In the genomic region with DNA sequence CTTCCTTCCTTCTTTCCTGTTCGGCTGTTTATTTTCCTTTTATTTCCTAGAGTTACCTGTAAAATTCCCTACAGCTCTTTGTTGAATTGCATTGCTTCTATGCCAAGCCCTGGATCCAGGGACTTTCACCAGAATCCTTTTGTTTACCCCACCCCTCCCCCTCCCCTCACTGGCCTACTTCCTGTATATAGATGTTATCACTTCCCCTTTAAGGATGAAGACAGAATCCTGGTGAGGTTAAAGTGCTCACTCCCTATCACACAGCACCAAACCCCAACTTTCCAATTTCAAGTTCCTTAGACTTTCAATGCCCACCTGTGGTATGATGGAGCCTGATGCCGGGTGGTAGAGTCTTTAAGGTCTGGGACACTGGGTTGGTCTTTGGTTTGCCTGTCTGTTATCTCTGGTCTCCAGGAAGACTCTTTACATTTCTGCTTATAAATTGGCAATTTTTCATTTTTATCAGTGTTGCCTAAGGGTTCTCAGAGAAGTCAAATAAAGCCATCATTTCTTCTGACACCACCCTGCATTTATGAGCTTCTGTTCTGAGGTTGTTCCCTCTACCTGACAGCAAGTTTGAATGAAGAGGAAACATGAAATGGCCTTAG, we compare ENCODE assay signal across 21 mouse cellular contexts. TPM values are rescaled to one million over a fixed set of nuclear protein-coding genes. Genes with fewer than 3 reads are reported as not detected.
DNase-seq lines count a peak whose midpoint lies in the region; ATAC-seq and TF ChIP-seq lines count a peak whose summit lies in the region.
"Had no signal": no experiment of that assay in that cellular context is flagged by ENCODE, and none has a peak within 500 bp of the region (broad histone marks: within the 10 kb centered on the region; RNA-seq: fewer than 3 reads in every experiment).

No protein-coding gene starts in this region.

- no peak for DNase-seq in thymus, adult 2 months
- DNase-seq in thymus, postnatal 4 days = no peak
- DNase-seq in stomach, postnatal 0 days (ENCODE audit: low spot score) = no peak
- DNase-seq in right cerebral cortex, postnatal 25 days = no peak
- no peak for DNase-seq in heart, postnatal 25 days (ENCODE audit: low spot score)
- DNase-seq: cerebellum, adult 2 months; forebrain, postnatal 0 days; kidney, adult 11 months; kidney, postnatal 10 days; lung, adult 2 months; lung, postnatal 36 days; midbrain, embryonic 14.5 days had no signal

- TF ChIP-seq EP300 in stomach, postnatal 0 days (optimal IDR thresholded peaks at IDR 0.05) = no peak

- no peak overlapping the region for H3K27ac ChIP-seq in intestine, embryonic 16.5 days (ENCODE audit: low read length)
- H3K27ac ChIP-seq in intestine, embryonic 15.5 days = no peak overlapping the region
- H3K27ac ChIP-seq in thymus, adult 2 months (ENCODE audit: control insufficient read depth, insufficient read depth, low read length) = peak overlapping the region; percentile 67; the same call in 1 of the 2 replicates
- H3K27ac ChIP-seq in stomach, postnatal 0 days (replicated peaks) = no peak overlapping the region
- H3K27ac ChIP-seq: limb, embryonic 13.5 days; neural tube, embryonic 15.5 days had no signal

- TF ChIP-seq POLR2A in thymus, adult 2 months (IDR thresholded peaks at IDR 0.05; ENCODE audit: control insufficient read depth, extremely low read depth, insufficient read depth, low read length, poor library complexity) = no peak

- 0 out of 2 replicates have a peak, but pooled peaks cover 3% of the 10 kb centered on the region for H3K9me3 ChIP-seq in intestine, embryonic 16.5 days (ENCODE audit: control insufficient read depth, low read length)
- H3K9me3 ChIP-seq in intestine, embryonic 15.5 days = no peaks in the 10 kb centered on the region
- H3K9me3 ChIP-seq in stomach, postnatal 0 days (ENCODE audit: control insufficient read depth, low read length) = no peaks in the 10 kb centered on the region
- H3K9me3 ChIP-seq: neural tube, embryonic 15.5 days had no signal

- H3K4me1 ChIP-seq in intestine, embryonic 16.5 days (ENCODE audit: control insufficient read depth, insufficient read depth, low read length) = 0 out of 2 replicates have a peak, but pooled peaks cover 3% of the 10 kb centered on the region
- no peaks in the 10 kb centered on the region for H3K4me1 ChIP-seq in intestine, embryonic 15.5 days (replicated peaks)
- peaks cover 21% of the 10 kb centered on the region for H3K4me1 ChIP-seq in thymus, adult 2 months (replicated peaks; ENCODE audit: control insufficient read depth, insufficient read depth, low read length)
- no peaks in the 10 kb centered on the region for H3K4me1 ChIP-seq in stomach, postnatal 0 days (replicated peaks; ENCODE audit: control insufficient read depth, insufficient read depth)
- H3K4me1 ChIP-seq: limb, embryonic 13.5 days; neural tube, embryonic 15.5 days had no signal

- 82% methylated on average over 2 of the region's 2 CpGs for whole genome bisulfite sequencing in intestine, embryonic 16.5 days
- WGBS in intestine, embryonic 15.5 days = 66% methylated on average over 1 of the region's 2 CpGs
- WGBS in thymus, adult 2 months = 87% methylated on average over 2 of the region's 2 CpGs
- 74% methylated on average over 2 of the region's 2 CpGs for WGBS in stomach, postnatal 0 days

- H3K4me3 ChIP-seq in intestine, embryonic 16.5 days (ENCODE audit: low read length) = no peak overlapping the region
- no peak overlapping the region for H3K4me3 ChIP-seq in intestine, embryonic 15.5 days (replicated peaks)
- H3K4me3 ChIP-seq in thymus, adult 2 months (ENCODE audit: control insufficient read depth, insufficient read depth, low read length) = no peak overlapping the region
- no peak overlapping the region for H3K4me3 ChIP-seq in stomach, postnatal 0 days (ENCODE audit: low read depth, low read length)
- H3K4me3 ChIP-seq: erythroblast, embryonic 14.5 days; limb, embryonic 13.5 days; myocyte; neural tube, embryonic 15.5 days had no signal

- no peaks in the 10 kb centered on the region for H3K27me3 ChIP-seq in intestine, embryonic 16.5 days (replicated peaks; ENCODE audit: control insufficient read depth, insufficient read depth, low read length)
- no peaks in the 10 kb centered on the region for H3K27me3 ChIP-seq in intestine, embryonic 15.5 days (replicated peaks)
- no peaks in the 10 kb centered on the region for H3K27me3 ChIP-seq in thymus, adult 2 months (ENCODE audit: control insufficient read depth, insufficient read depth, low read length)
- no peaks in the 10 kb centered on the region for H3K27me3 ChIP-seq in stomach, postnatal 0 days (ENCODE audit: control insufficient read depth, insufficient read depth, low read length)
- H3K27me3 ChIP-seq: CH12.LX; limb, embryonic 13.5 days; neural tube, embryonic 15.5 days had no signal

- H3K4me2 ChIP-seq in intestine, embryonic 16.5 days (ENCODE audit: low read depth, low read length) = no peak overlapping the region
- no peak overlapping the region for H3K4me2 ChIP-seq in intestine, embryonic 15.5 days (replicated peaks)
- no peak overlapping the region for H3K4me2 ChIP-seq in stomach, postnatal 0 days (replicated peaks; ENCODE audit: low read depth)
- H3K4me2 ChIP-seq: limb, embryonic 13.5 days; neural tube, embryonic 15.5 days had no signal

- TF ChIP-seq CTCF in thymus, adult 2 months (IDR thresholded peaks at IDR 0.05; ENCODE audit: borderline replicate concordance, control insufficient read depth, extremely low read depth, insufficient read depth, low read length, poor library complexity) = no peak
- no peak for TF ChIP-seq CTCF in stomach, postnatal 0 days (IDR thresholded peaks at IDR 0.05; ENCODE audit: low read depth)

- H3K36me3 ChIP-seq in intestine, embryonic 16.5 days (ENCODE audit: control insufficient read depth, insufficient read depth, low read length) = no peaks in the 10 kb centered on the region
- no peaks in the 10 kb centered on the region for H3K36me3 ChIP-seq in intestine, embryonic 15.5 days
- no peaks in the 10 kb centered on the region for H3K36me3 ChIP-seq in thymus, adult 2 months (ENCODE audit: control insufficient read depth, insufficient read depth, low read length)
- no peaks in the 10 kb centered on the region for H3K36me3 ChIP-seq in stomach, postnatal 0 days (ENCODE audit: control insufficient read depth, insufficient read depth, low read length)
- H3K36me3 ChIP-seq: limb, embryonic 13.5 days; neural tube, embryonic 15.5 days had no signal

- H3K9ac ChIP-seq in intestine, embryonic 16.5 days (ENCODE audit: low read depth, low read length) = no peak overlapping the region
- H3K9ac ChIP-seq in intestine, embryonic 15.5 days = no peak overlapping the region
- H3K9ac ChIP-seq in stomach, postnatal 0 days (ENCODE audit: low read length) = no peak overlapping the region
- H3K9ac ChIP-seq: forebrain, postnatal 0 days; limb, embryonic 13.5 days; neural tube, embryonic 15.5 days had no signal

- ATAC-seq in intestine, embryonic 16.5 days = 0 out of 2 replicates have a peak, but pooled peaks have one; percentile 21
- ATAC-seq in intestine, embryonic 15.5 days = no peak
- ATAC-seq in megakaryocyte progenitor cell, adult 5-6 weeks (replicated peaks; ENCODE audit: poor library complexity) = peak; percentile 40
- 0 out of 2 replicates have a peak, but pooled peaks have one; percentile 18 for ATAC-seq in stomach, postnatal 0 days (ENCODE audit: low FRiP score, low TSS enrichment)
- ATAC-seq: forebrain, postnatal 0 days; hindbrain, embryonic 16.5 days had no signal

- intact Hi-C loops in heart, postnatal 25 days (cut with DNase I) = loop anchor here (10.0 kb wide), 1 partner anchor 207 kb away; no protein-coding TSS in a partner anchor

RNA-seq across cellular contexts. Expression of a gene that starts 59.9 kb away (rescaled TPM):
- polyA plus RNA-seq in intestine, embryonic 16.5 days (2015; fragmentation: Nextera tagmentation; extraction: Ambion mirVana) = 5.6 and 6.1 TPM in 2 replicates
- 7.1 and 8.2 TPM in 2 replicates for polyA plus RNA-seq in intestine, embryonic 15.5 days (2015; fragmentation: Nextera tagmentation; extraction: Ambion mirVana)
- 9.3 and 9.8 TPM in 2 replicates for polyA plus RNA-seq in thymus, adult 2 months (2012; rRNA removed)
- 17.8 and 22.1 TPM in 2 replicates for total RNA-seq in megakaryocyte progenitor cell, adult 5-6 weeks (2015)
- total RNA-seq in megakaryocyte progenitor cell, adult 5-6 weeks (2017) = 19.2 and 21.1 TPM in 2 replicates
- 6.4 and 6.5 TPM in 2 replicates for polyA plus RNA-seq in stomach, postnatal 0 days (2015; fragmentation: Nextera tagmentation; extraction: Ambion mirVana)
- 100 to 1,000 TPM; 120 to 150 TPM for total RNA-seq in heart, postnatal 25 days (2021)
